Mouse (Mus musculus): ENCODE data around the gene Sh3kbp1. TPM values are rescaled to one million over a fixed set of nuclear protein-coding genes. Genes with fewer than 3 reads are reported as not detected.

Sh3kbp1 gene
- polyA plus RNA-seq, 2 experiments, result 26.7 to 49.8 TPM

GRCm38 (mm10) chrX:159606936-159607335, 20.1 kb upstream of the Sh3kbp1 start:
- Histone ChIP-seq H3K9ac (ENCODE audit: low read depth, low read length, severe bottlenecking) (no peak overlapping the region), H3K36me3 (ENCODE audit: control insufficient read depth, insufficient read depth, low read length) (no peaks in the 10 kb centered on the region), H3K27ac (replicated peaks; ENCODE audit: low read depth, low read length) (no peak overlapping the region), H3K4me1 (ENCODE audit: control insufficient read depth, insufficient read depth, low read length) (no peaks in the 10 kb centered on the region), H3K27me3 (ENCODE audit: control insufficient read depth, insufficient read depth, low read length) (no peaks in the 10 kb centered on the region), H3K9me3 (ENCODE audit: control insufficient read depth, low read length) (no peaks in the 10 kb centered on the region), H3K4me2 (replicated peaks; ENCODE audit: low read depth, low read length, severe bottlenecking) (no peak overlapping the region), H3K4me3 (replicated peaks; ENCODE audit: low read length) (no peak overlapping the region)
- DNase-seq (ENCODE audit: low spot score), result peak; percentile 18
- no peak for TF ChIP-seq POLR2A (IDR thresholded peaks at IDR 0.05; ENCODE audit: borderline replicate concordance, extremely low read depth, insufficient read depth, insufficient read length)
- WGBS, result 41% methylated on average over 6 of the region's 6 CpGs
- ATAC-seq (ENCODE audit: low FRiP score, low read depth), result no peak

GRCm38 (mm10) chrX:159626208-159626906, 715 bp upstream of the Sh3kbp1 start:
- DNase-seq (ENCODE audit: low spot score), result peak; percentile 30
- no peak for TF ChIP-seq POLR2A (IDR thresholded peaks at IDR 0.05; ENCODE audit: borderline replicate concordance, extremely low read depth, insufficient read depth, insufficient read length)
- H3K9me3 ChIP-seq (ENCODE audit: control insufficient read depth, low read length), result no peaks in the 10 kb centered on the region
- H3K9ac ChIP-seq (ENCODE audit: low read depth, low read length, severe bottlenecking), result no peak overlapping the region
- H3K27ac ChIP-seq (replicated peaks; ENCODE audit: low read depth, low read length), result no peak overlapping the region
- ATAC-seq (ENCODE audit: low FRiP score, low read depth), result peak; percentile 41
- 21% methylated on average over 12 of the region's 12 CpGs for WGBS
- peak overlapping the region; percentile 59 for H3K4me2 ChIP-seq (replicated peaks; ENCODE audit: low read depth, low read length, severe bottlenecking)
- H3K36me3 ChIP-seq (ENCODE audit: control insufficient read depth, insufficient read depth, low read length), result no peaks in the 10 kb centered on the region
- H3K4me3 ChIP-seq (replicated peaks; ENCODE audit: low read length), result peak overlapping the region; percentile 49
- H3K27me3 ChIP-seq (ENCODE audit: control insufficient read depth, insufficient read depth, low read length), result no peaks in the 10 kb centered on the region; the same call in 1 of the 2 replicates
- H3K4me1 ChIP-seq (ENCODE audit: control insufficient read depth, insufficient read depth, low read length), result no peaks in the 10 kb centered on the region

- H3K9me3 ChIP-seq (ENCODE audit: control insufficient read depth, low read length), result no peaks in the 10 kb centered on the region
- DNase-seq (ENCODE audit: low spot score) (no peak), ATAC-seq (ENCODE audit: low FRiP score, low read depth) (peak; percentile 42)
- H3K27ac ChIP-seq (replicated peaks; ENCODE audit: low read depth, low read length), result peak overlapping the region; percentile 67; the same call in 1 of the 2 replicates
- peak overlapping the region; percentile 64 for H3K9ac ChIP-seq (ENCODE audit: low read depth, low read length, severe bottlenecking)
- WGBS, result 30% methylated on average over 45 of the region's 56 CpGs
- H3K36me3 ChIP-seq (ENCODE audit: control insufficient read depth, insufficient read depth, low read length), result no peaks in the 10 kb centered on the region
- no peaks in the 10 kb centered on the region; the same call in 1 of the 2 replicates for H3K27me3 ChIP-seq (ENCODE audit: control insufficient read depth, insufficient read depth, low read length)
- TF ChIP-seq POLR2A (IDR thresholded peaks at IDR 0.05; ENCODE audit: borderline replicate concordance, extremely low read depth, insufficient read depth, insufficient read length), result no peak
- peak overlapping the region; percentile 49 for H3K4me3 ChIP-seq (replicated peaks; ENCODE audit: low read length)
- H3K4me1 ChIP-seq (ENCODE audit: control insufficient read depth, insufficient read depth, low read length), result no peaks in the 10 kb centered on the region
- H3K4me2 ChIP-seq (replicated peaks; ENCODE audit: low read depth, low read length, severe bottlenecking), result peak overlapping the region; percentile 59
Observed at GRCm38 (mm10) chrX:159627588-159628566, 805 bp downstream of the Sh3kbp1 start.

GRCm38 (mm10) chrX:159628629-159629028, 1.6 kb downstream of the Sh3kbp1 start:
- H3K9ac ChIP-seq (ENCODE audit: low read depth, low read length, severe bottlenecking), result no peak overlapping the region
- H3K4me3 ChIP-seq (replicated peaks; ENCODE audit: low read length), result peak overlapping the region; percentile 49
- H3K27ac ChIP-seq (replicated peaks; ENCODE audit: low read depth, low read length), result no peak overlapping the region
- H3K4me2 ChIP-seq (replicated peaks; ENCODE audit: low read depth, low read length, severe bottlenecking), result peak overlapping the region; percentile 59
- no peaks in the 10 kb centered on the region for H3K9me3 ChIP-seq (ENCODE audit: control insufficient read depth, low read length)
- H3K27me3 ChIP-seq (ENCODE audit: control insufficient read depth, insufficient read depth, low read length), result no peaks in the 10 kb centered on the region; the same call in 1 of the 2 replicates
- 52% methylated on average over 4 of the region's 4 CpGs for WGBS
- H3K4me1 ChIP-seq (ENCODE audit: control insufficient read depth, insufficient read depth, low read length), result no peaks in the 10 kb centered on the region
- no peak for TF ChIP-seq POLR2A (IDR thresholded peaks at IDR 0.05; ENCODE audit: borderline replicate concordance, extremely low read depth, insufficient read depth, insufficient read length)
- H3K36me3 ChIP-seq (ENCODE audit: control insufficient read depth, insufficient read depth, low read length), result no peaks in the 10 kb centered on the region
- no peak for ATAC-seq (ENCODE audit: low FRiP score, low read depth)
- DNase-seq (ENCODE audit: low spot score), result no peak

GRCm38 (mm10) chrX:159629203-159629602, 2.1 kb downstream of the Sh3kbp1 start:
- no peak for TF ChIP-seq POLR2A (IDR thresholded peaks at IDR 0.05; ENCODE audit: borderline replicate concordance, extremely low read depth, insufficient read depth, insufficient read length)
- DNase-seq (ENCODE audit: low spot score) (no peak), ATAC-seq (ENCODE audit: low FRiP score, low read depth) (no peak)
- H3K27me3 ChIP-seq (ENCODE audit: control insufficient read depth, insufficient read depth, low read length), result no peaks in the 10 kb centered on the region; the same call in 1 of the 2 replicates
- peak overlapping the region; percentile 59; the same call in 1 of the 2 replicates for H3K4me2 ChIP-seq (replicated peaks; ENCODE audit: low read depth, low read length, severe bottlenecking)
- H3K9me3 ChIP-seq (ENCODE audit: control insufficient read depth, low read length), result no peaks in the 10 kb centered on the region
- no peak overlapping the region for H3K4me3 ChIP-seq (replicated peaks; ENCODE audit: low read length)
- no peaks in the 10 kb centered on the region for H3K36me3 ChIP-seq (ENCODE audit: control insufficient read depth, insufficient read depth, low read length)
- no peaks in the 10 kb centered on the region for H3K4me1 ChIP-seq (ENCODE audit: control insufficient read depth, insufficient read depth, low read length)
- no peak overlapping the region for H3K9ac ChIP-seq (ENCODE audit: low read depth, low read length, severe bottlenecking)
- H3K27ac ChIP-seq (replicated peaks; ENCODE audit: low read depth, low read length), result no peak overlapping the region
- 41% methylated on average over 2 of the region's 2 CpGs for WGBS
